Mouse (Mus musculus): ENCODE results near the gene Wwox.

- TF ChIP-seq CTCF (IDR thresholded peaks at IDR 0.05; ENCODE audit: insufficient read depth, low read depth, low read length) (no peak), POLR2A (IDR thresholded peaks at IDR 0.05; ENCODE audit: insufficient read depth, low read depth, low read length) (no peak)
Measured at GRCm38 (mm10) chr8:114468526-114469207, 29.2 kb downstream of the Wwox start.
